Mouse (Mus musculus): Measurements from ENCODE around the gene Bscl2.

DNA sequence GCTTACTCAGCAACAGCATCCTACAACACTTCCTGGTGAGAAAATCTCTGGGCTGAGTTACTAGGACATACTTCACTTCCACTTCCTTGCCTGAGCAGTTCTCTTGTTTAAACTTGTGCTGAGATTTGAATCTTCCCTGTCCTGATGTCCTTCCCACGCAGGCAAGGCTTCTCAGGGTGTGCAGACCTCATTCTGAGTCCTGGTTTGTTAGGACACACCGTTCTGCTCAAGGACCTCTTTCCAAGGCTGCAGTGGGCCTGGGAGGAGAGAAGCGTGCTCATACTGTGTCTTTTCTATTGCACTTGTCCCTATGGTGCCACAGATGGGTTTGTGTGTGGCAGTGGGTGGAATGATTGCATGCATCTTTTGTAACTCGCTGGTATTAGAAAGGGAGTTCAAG lies 4.3 kb upstream of the Bscl2 start:
- TF ChIP-seq CTCF (IDR thresholded peaks at IDR 0.05; ENCODE audit: low read depth) (no peak), EP300 (IDR thresholded peaks at IDR 0.05; ENCODE audit: low read depth) (no peak)

All from liver, embryonic 14.5 days (tissue).